Mouse (Mus musculus) midbrain, embryonic 14.5 days (tissue): Measurements from ENCODE around the gene Cidec. TPM values are rescaled to one million over a fixed set of nuclear protein-coding genes. Genes with fewer than 3 reads are reported as not detected.

Experiments
- ATAC-seq: fragments of 200-750 bp; cut with Nextera tagmentation; 2 replicates; pipeline ENCODE4 v1.8.0; 2017; ENCODE audit warnings: moderate number of reproducible peaks, moderate library complexity; ENCODE audit not compliant: low FRiP score, low TSS enrichment
- DNase-seq: peaks from one replicate; pipeline ENCODE4 v3.0.0-alpha.2; 2015
- H3K27ac ChIP-seq: fragments of 300-500 bp; sonication (generic); replicated peaks from 2 replicates; pipeline ENCODE4 v1.5.1; 2014; ENCODE audit warnings: mild to moderate bottlenecking, low read depth, low read length, moderate library complexity
- H3K27me3 ChIP-seq: fragments of 300-500 bp; sonication (generic); 2 replicates; pipeline ENCODE4 v1.6.1; 2014; ENCODE audit warnings: low read length, control low read depth, mixed read lengths; ENCODE audit not compliant: control insufficient read depth, insufficient read depth
- H3K36me3 ChIP-seq: fragments of 300-500 bp; sonication (generic); 2 replicates; pipeline ENCODE4 v1.6.1; 2014; ENCODE audit warnings: low read length, control low read depth; ENCODE audit not compliant: control insufficient read depth, insufficient read depth
- H3K4me1 ChIP-seq: fragments of 300-500 bp; sonication (generic); 2 replicates; pipeline ENCODE4 v1.6.1; 2014; ENCODE audit warnings: mild to moderate bottlenecking, antibody characterized with exemption, low read length, control low read depth; ENCODE audit not compliant: control insufficient read depth, insufficient read depth
- H3K4me2 ChIP-seq: fragments of 300-500 bp; sonication (generic); 2 replicates; pipeline ENCODE4 v1.6.1; 2014; ENCODE audit warnings: mild to moderate bottlenecking, low read length, moderate library complexity
- H3K4me3 ChIP-seq: fragments of 300-500 bp; sonication (generic); replicated peaks from 2 replicates; pipeline ENCODE4 v1.5.1; 2014; ENCODE audit warnings: low read depth, low read length
- H3K9ac ChIP-seq: fragments of 300-500 bp; sonication (generic); replicated peaks from 2 replicates; pipeline ENCODE4 v1.6.1; 2014; ENCODE audit warnings: mild to moderate bottlenecking, low read length, moderate library complexity
- H3K9me3 ChIP-seq: fragments of 300-500 bp; sonication (generic); 2 replicates; pipeline ENCODE4 v1.6.1; 2016; ENCODE audit warnings: low read length, control low read depth, mixed read lengths; ENCODE audit not compliant: control insufficient read depth
- WGBS: fragments of 180-500 bp; shearing (Covaris S2); extraction: QIAGEN DNeasy Blood & Tissue Kit; methylation state at CpG from one replicate; pipeline ENCODE4 v1.1.7; 2014; 5-methylcytosine and 5-hydroxymethylcytosine counted together
- polyA plus RNA-seq: library from polyadenylated mRNA; unstranded; fragments of >200 nt; fragmentation: Nextera tagmentation; extraction: Ambion mirVana; gene quantifications from 2 replicates; pipeline ENCODE4 v1.2.1, GENCODE M21; 2014

Gene Cidec
- polyA plus RNA-seq, 1 experiment from 2014 or later = not detected

DNA sequence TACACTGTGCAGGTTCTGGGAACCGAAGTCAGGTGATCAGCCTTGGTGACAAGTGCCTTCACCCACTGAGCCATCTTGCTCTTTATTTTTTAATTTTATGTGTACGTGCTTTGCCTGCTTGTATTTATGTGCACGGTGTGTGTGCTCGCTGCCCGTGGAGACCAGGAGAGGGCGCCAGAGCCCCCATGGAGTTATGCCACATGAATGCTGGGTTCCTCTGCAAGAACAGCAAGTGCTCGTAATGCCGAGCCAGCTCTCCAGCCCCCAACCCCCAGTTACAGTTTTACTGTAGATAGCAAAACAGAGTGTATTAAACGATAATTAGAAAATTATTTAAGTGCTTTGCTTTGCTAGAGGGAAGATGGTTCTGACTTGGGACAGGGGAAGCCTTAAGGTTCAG lies 28.9 kb downstream of the Cidec start:
- no peak for DNase-seq
- H3K36me3 ChIP-seq = peaks cover 16% of the 10 kb centered on the region
- WGBS = 77% methylated on average over 9 of the region's 9 CpGs

DNA sequence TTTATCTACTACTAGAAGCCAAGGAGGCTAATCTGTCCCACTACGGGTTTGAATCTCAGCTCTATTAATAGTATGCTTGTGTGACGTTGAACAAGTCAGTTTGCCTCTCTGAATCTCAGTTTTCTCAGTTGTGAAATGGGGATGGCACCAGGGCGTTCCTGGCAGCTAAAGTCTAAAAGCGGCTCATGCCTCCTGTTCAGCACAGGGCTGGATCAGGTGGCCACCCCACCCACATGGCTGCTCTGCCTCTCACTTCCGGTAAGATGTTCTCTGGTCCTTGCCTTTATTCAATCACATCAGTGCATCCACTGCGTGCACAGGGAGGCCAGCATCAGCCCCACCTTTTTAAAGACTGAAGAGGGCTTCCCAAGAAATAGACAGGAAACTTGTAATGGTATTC lies 30.1 kb downstream of the Cidec start:
- WGBS = 93% methylated on average over 6 of the region's 6 CpGs

More for the DNA sequence above, 28.9 kb downstream of the Cidec start:
- Histone ChIP-seq H3K27me3 (no peaks in the 10 kb centered on the region), H3K27ac (no peak overlapping the region), H3K4me1 (no peaks in the 10 kb centered on the region), H3K9ac (no peak overlapping the region), H3K9me3 (no peaks in the 10 kb centered on the region), H3K4me2 (no peak overlapping the region), H3K4me3 (no peak overlapping the region)
- ATAC-seq = no peak

DNA sequence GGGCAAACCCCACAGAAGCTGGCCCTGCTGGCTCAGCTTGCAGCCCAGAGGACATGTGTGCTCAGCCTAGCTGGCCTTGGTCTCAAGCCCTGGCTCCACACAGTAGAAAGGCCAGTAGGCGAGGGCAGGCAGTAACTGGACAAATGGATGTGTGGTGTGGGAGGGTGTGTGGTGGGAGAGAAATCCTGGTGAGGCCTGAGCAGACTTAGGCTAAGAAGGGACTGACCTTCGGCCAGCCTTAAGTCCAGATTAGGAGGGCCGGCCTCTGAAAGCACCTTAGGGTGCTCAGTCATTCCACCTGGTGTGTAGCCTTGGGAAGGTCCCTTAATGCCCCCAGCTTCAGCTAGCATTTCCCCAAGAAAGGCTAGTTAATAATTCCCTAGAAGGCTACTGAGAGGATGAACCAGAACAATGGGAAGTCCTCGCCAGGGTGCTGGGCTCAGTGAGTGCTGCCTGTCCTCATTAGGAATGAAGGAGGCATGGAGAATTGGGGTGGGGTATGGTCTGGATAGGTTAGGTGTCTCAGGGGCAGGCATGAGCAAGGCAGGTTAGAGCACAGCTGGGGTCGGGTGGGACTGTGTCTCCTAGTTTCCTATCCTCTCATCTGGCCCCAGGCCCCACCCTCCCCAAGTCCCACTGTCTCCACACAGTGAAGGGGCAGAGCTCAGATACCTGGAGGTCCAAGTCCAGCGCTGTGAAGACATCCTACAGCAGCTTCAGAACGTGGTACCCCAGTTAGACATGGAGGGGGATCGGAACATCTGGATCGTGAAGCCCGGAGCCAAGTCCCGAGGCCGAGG lies 30.7 kb downstream of the Cidec start:
- WGBS = 79% methylated on average over 12 of the region's 12 CpGs
- H3K4me1 ChIP-seq = no peaks in the 10 kb centered on the region
- peaks cover 19% of the 10 kb centered on the region for H3K36me3 ChIP-seq
- H3K27ac ChIP-seq = no peak overlapping the region
- no peak overlapping the region for H3K4me3 ChIP-seq
- no peak overlapping the region for H3K4me2 ChIP-seq
- no peaks in the 10 kb centered on the region for H3K9me3 ChIP-seq
- no peak overlapping the region for H3K9ac ChIP-seq
- no peak for DNase-seq
- no peaks in the 10 kb centered on the region for H3K27me3 ChIP-seq
- ATAC-seq = no peak

More for the DNA sequence above, 30.1 kb downstream of the Cidec start:
- no peak for DNase-seq
- Histone ChIP-seq H3K27me3 (no peaks in the 10 kb centered on the region), H3K27ac (no peak overlapping the region), H3K9me3 (no peaks in the 10 kb centered on the region), H3K9ac (no peak overlapping the region), H3K36me3 (peaks cover 18% of the 10 kb centered on the region), H3K4me2 (no peak overlapping the region), H3K4me1 (no peaks in the 10 kb centered on the region), H3K4me3 (no peak overlapping the region)
- no peak for ATAC-seq

DNA sequence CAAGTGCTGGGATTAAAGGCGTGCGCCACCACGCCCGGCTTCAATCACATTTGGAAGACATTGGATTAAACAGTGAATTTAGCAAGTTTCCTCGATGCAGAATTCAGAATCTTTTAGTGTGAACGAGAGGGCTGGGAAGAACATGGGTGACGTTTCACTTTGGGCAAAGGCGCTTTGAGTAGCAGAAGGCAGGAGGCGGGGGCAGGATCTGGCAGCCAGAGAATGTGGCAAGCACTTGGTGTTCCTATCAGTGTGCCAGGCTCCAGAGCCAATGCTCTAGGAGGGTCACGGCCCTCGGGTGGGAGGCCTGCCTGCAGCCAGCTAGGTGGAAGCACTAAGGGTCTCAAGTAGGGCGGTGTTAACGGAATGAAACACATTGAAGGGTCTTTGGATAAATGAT lies 33.5 kb downstream of the Cidec start:
- WGBS = 93% methylated on average over 13 of the region's 13 CpGs
- ATAC-seq (no peak), DNase-seq (no peak)
- H3K27ac ChIP-seq = no peak overlapping the region
- H3K9me3 ChIP-seq = no peaks in the 10 kb centered on the region
- no peaks in the 10 kb centered on the region for H3K4me1 ChIP-seq
- no peaks in the 10 kb centered on the region for H3K27me3 ChIP-seq
- H3K4me3 ChIP-seq = no peak overlapping the region
- peaks cover 10% of the 10 kb centered on the region; the same call in 1 of the 2 replicates for H3K36me3 ChIP-seq
- H3K9ac ChIP-seq = no peak overlapping the region
- H3K4me2 ChIP-seq = no peak overlapping the region

DNA sequence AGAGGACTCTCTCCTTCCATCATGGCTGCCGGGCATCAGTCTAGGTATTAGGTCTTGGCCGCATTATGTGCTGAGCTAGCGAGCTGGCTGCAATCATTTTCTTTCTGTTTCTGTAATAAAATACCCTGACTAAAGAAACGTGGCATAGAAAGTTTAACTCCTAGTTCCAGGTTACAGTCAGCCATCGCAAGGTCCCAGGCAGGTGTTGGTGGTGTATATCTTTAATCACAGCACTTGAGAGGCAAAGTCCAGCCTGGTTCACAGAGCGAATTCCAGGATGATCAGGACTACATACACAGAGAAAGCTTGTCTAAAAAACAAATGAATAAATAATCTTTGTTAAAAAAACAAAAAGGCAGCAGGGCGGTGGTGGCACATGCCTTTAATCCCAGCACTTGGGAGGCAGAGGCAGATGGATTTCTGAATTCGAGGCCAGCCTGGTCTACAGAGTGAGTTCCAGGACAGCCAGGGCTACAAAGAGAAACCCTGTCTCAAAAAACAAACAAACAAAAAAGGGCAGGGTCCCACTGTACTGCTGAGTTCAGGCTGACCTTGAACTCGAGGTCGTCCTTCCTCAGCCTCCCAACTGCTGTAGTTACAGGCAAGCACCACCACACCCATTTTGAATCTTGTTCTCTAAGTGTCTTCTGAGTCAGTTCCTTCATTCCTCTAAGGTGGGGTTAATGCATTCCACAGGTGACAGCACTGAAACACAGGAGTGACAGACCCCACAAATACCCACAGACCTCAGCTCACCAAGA lies 39.1 kb downstream of the Cidec start:
- Histone ChIP-seq H3K27ac (no peak overlapping the region), H3K9ac (no peak overlapping the region), H3K4me2 (no peak overlapping the region), H3K36me3 (peaks cover 14% of the 10 kb centered on the region), H3K4me1 (peaks cover 9% of the 10 kb centered on the region), H3K27me3 (no peaks in the 10 kb centered on the region), H3K9me3 (no peaks in the 10 kb centered on the region), H3K4me3 (no peak overlapping the region)
- ATAC-seq (no peak), DNase-seq (no peak)
- 87% methylated on average over 10 of the region's 10 CpGs for WGBS

DNA sequence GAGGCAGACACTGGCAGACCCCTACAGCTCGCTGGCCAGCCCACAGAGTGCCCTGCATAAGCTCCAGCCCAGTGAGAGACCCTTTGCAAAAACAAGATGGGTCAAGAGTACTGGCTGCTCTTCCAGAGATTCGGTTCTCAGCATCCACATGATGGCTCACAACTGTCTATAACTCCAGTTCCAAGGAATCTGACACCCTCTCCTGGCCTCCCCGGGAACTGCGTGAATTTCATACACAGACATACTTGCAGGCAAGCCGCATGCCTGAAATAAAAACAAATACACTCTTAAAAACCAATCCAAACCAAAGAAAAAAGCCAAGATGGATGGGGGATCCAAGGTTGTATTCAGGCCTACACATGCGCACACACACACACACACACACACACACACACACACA lies 40.1 kb downstream of the Cidec start:
- no peak overlapping the region for H3K27ac ChIP-seq
- H3K4me1 ChIP-seq = peaks cover 9% of the 10 kb centered on the region
- peaks cover 19% of the 10 kb centered on the region for H3K36me3 ChIP-seq
- H3K27me3 ChIP-seq = no peaks in the 10 kb centered on the region
- H3K4me2 ChIP-seq = no peak overlapping the region
- DNase-seq (no peak), ATAC-seq (no peak)
- 95% methylated on average over 6 of the region's 6 CpGs for WGBS
- H3K9me3 ChIP-seq = no peaks in the 10 kb centered on the region
- no peak overlapping the region for H3K9ac ChIP-seq
- no peak overlapping the region for H3K4me3 ChIP-seq

DNA sequence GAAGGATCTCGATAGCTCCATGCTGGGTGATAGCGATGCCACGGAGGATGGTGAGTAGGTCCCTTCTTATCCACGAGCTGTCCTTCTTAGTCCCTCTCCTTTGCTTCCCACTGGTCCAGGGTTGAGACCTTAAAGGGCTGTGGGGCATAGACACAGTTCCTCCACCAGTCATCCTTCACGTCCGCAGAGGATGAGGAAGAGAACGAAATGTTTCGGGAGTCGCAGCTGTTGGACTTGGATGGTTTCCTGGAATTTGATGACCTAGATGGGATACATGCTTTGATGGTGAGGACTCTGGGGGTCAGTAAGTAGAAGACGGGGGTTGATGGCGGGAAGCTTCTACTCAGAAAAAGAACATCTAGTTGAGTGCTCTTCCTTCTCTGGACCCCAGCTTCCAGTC lies 40.7 kb downstream of the Cidec start:
- Histone ChIP-seq H3K4me1 (peaks cover 9% of the 10 kb centered on the region), H3K36me3 (peaks cover 24% of the 10 kb centered on the region), H3K9ac (no peak overlapping the region), H3K27me3 (no peaks in the 10 kb centered on the region), H3K4me2 (no peak overlapping the region), H3K9me3 (no peaks in the 10 kb centered on the region), H3K4me3 (no peak overlapping the region), H3K27ac (no peak overlapping the region)
- no peak for ATAC-seq
- WGBS = 96% methylated on average over 11 of the region's 11 CpGs
- DNase-seq = no peak

DNA sequence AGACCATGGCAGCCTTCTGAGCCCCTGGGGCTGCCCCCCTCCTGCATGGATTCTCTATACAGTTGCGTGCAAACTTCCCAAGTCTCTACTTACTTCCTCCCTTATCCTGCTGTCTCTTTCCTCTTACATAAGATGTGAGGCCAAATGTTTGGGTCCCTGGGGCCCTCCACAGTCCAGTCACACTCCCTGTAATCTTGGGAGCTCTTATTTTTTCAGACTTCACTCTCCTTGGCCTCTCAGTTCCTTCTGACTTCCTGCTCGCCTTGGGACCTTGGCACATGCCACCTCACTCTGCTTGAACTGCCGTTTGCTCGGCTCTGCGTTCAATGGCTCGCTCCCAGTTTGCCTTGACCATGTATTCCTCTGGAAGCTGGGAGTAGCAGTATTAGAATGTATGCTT lies 41.6 kb downstream of the Cidec start:
- ATAC-seq = no peak
- Histone ChIP-seq H3K4me3 (no peak overlapping the region), H3K4me2 (no peak overlapping the region), H3K27me3 (no peaks in the 10 kb centered on the region), H3K4me1 (peaks cover 9% of the 10 kb centered on the region), H3K9me3 (no peaks in the 10 kb centered on the region), H3K36me3 (peaks cover 29% of the 10 kb centered on the region), H3K27ac (no peak overlapping the region), H3K9ac (no peak overlapping the region)
- WGBS = 89% methylated on average over 6 of the region's 6 CpGs
- no peak for DNase-seq
